Mouse (Mus musculus): Measurements from ENCODE around the gene Pop4. TPM values are rescaled to one million over a fixed set of nuclear protein-coding genes. Genes with fewer than 3 reads are reported as not detected.
"Not testable (repeated sequence)": the region's sequence is repeated elsewhere in the genome, so short reads cannot be mapped to it uniquely, and the experiment has no call there.

Gene Pop4
- polyA plus RNA-seq (2015; fragmentation: Nextera tagmentation; extraction: Ambion mirVana), result 20.6 and 23.2 TPM in 2 replicates

DNA sequence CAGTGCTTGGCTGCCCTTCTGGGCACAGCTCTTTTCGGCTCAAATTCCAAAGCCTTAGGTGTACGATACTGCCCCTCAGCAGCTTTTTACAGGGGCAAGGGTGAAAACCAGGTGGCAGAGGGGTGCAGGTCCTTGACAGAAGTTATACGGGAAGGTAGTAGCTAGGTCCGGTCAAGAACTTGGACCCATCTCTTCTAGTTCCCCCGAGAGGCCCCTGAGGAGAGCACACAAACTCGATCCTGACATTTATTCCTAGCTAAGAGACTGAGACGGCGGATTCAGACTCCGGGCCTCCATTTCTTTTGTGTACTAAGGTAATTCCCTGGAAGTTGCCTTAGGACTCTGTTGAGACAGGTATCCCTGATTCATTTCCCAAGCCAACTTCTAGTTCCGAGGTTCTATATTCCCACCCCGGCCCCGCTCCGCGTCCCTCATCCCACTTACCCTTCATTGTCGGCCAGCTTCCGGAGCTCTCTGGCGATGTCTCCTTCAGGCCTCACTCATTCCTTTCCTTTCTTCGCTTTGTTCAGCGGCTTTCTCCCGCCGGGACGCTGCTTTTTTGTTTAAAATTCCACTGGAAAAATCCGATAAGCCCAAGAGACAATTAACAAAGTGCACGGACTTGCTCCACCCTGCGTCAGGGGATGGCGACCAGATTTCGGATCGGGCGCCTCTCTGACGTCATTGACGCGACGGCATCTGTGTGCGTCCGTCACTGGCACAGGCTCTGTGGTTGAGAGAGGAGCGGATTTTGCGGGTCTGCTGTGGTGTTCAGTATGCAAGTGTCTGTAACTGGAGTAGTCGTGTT is at the start of gene Pop4:
Pop4 (minus strand) TSS at position 721 of the 808 bp plus-strand sequence.
- ATAC-seq, result peak; percentile 94
- Histone ChIP-seq H3K36me3 (ENCODE audit: control insufficient read depth, insufficient read depth) (peaks cover 7% of the 10 kb centered on the region), H3K9ac (ENCODE audit: low read depth, low read length) (peak within 1 kb of the TSS; percentile 79), H3K27me3 (replicated peaks; ENCODE audit: control insufficient read depth, insufficient read depth, low read length) (no peaks in the 10 kb centered on the region), H3K4me2 (replicated peaks; ENCODE audit: low read depth) (peak within 1 kb of the TSS; percentile 90), H3K9me3 (ENCODE audit: control insufficient read depth) (no peaks in the 10 kb centered on the region), H3K27ac (ENCODE audit: low read depth, low read length) (peak within 1 kb of the TSS; percentile 60), H3K4me3 (ENCODE audit: low read depth, low read length) (peak within 1 kb of the TSS; percentile 85), H3K4me1 (replicated peaks; ENCODE audit: control insufficient read depth, insufficient read depth, low read length) (peaks cover 6% of the 10 kb centered on the region; the same call in 1 of the 2 replicates)
- WGBS, result under 1% methylated on average over 38 of the region's 38 CpGs
- TF ChIP-seq CTCF (IDR thresholded peaks at IDR 0.05; ENCODE audit: low read depth), result peak; percentile 14; the same call in 1 of the 2 replicates

- Histone ChIP-seq H3K4me1 (replicated peaks; ENCODE audit: control insufficient read depth, insufficient read depth, low read length) (no peaks in the 10 kb centered on the region), H3K27me3 (replicated peaks; ENCODE audit: control insufficient read depth, insufficient read depth, low read length) (no peaks in the 10 kb centered on the region), H3K36me3 (ENCODE audit: control insufficient read depth, insufficient read depth) (no peaks in the 10 kb centered on the region), H3K9ac (ENCODE audit: low read depth, low read length) (no peak overlapping the region), H3K9me3 (ENCODE audit: control insufficient read depth) (no peaks in the 10 kb centered on the region), H3K4me3 (ENCODE audit: low read depth, low read length) (no peak overlapping the region), H3K4me2 (replicated peaks; ENCODE audit: low read depth) (no peak overlapping the region), H3K27ac (ENCODE audit: low read depth, low read length) (no peak overlapping the region)
- 88% methylated on average over 2 of the region's 2 CpGs for WGBS
- no peak for ATAC-seq
- no peak for TF ChIP-seq CTCF (IDR thresholded peaks at IDR 0.05; ENCODE audit: low read depth)
These were observed 49.4 kb upstream of the Pop4 start for GRCm38 (mm10) chr7:38320641-38321040.

DNA sequence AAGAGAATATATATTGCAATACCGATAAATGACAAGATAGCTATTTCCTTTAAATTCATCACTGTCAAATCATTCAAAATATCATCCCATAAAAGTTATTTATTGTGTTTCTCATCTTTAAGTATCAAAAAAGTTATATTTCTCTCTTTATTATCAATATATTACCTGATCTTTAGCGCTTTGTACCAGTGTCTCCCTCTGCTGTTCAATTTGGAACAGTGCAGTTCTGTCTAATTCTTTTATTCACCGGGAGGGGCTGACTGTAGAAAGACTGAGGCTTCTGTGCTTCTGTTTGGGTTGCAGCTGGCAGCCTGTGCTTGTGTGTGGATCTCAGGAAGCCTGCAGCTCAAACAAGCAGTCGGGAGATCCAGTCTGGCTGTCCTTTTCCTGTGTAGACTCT is 11.0 kb upstream of the Pop4 start:
- not testable (repeated sequence) for H3K27me3 ChIP-seq (replicated peaks; ENCODE audit: control insufficient read depth, insufficient read depth, low read length); H3K4me3 ChIP-seq (ENCODE audit: low read depth, low read length); H3K9me3 ChIP-seq (ENCODE audit: control insufficient read depth); ATAC-seq; H3K9ac ChIP-seq (ENCODE audit: low read depth, low read length); H3K36me3 ChIP-seq (ENCODE audit: control insufficient read depth, insufficient read depth); H3K27ac ChIP-seq (ENCODE audit: low read depth, low read length); H3K4me2 ChIP-seq (replicated peaks; ENCODE audit: low read depth); H3K4me1 ChIP-seq (replicated peaks; ENCODE audit: control insufficient read depth, insufficient read depth, low read length)
- 24% methylated on average over 4 of the region's 4 CpGs for WGBS
- peak; percentile 48 for TF ChIP-seq CTCF (IDR thresholded peaks at IDR 0.05; ENCODE audit: low read depth)

DNA sequence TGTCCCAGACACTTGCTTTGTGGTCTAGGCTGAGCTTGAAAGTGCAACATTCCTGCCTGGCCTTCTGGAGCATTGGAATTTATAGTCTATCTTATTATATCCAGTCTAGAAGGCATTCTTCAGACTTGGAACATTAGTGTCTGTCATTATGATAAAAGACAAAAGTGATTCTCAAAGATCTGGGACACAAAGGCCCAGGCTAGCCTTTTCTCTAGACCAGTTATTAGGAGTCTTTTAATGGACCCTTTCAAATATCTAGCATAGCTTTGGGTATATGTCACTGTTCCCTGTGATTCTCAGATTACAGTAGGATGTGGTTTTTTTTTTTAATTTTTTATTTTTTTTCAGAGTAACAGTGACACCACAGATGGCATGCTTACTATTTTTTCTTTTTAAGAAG is 1.3 kb upstream of the Pop4 start:
- peaks cover 6% of the 10 kb centered on the region; the same call in 1 of the 2 replicates for H3K4me1 ChIP-seq (replicated peaks; ENCODE audit: control insufficient read depth, insufficient read depth, low read length)
- no peaks in the 10 kb centered on the region for H3K27me3 ChIP-seq (replicated peaks; ENCODE audit: control insufficient read depth, insufficient read depth, low read length)
- no peak for TF ChIP-seq CTCF (IDR thresholded peaks at IDR 0.05; ENCODE audit: low read depth)
- no peak overlapping the region for H3K4me3 ChIP-seq (ENCODE audit: low read depth, low read length)
- H3K9me3 ChIP-seq (ENCODE audit: control insufficient read depth), result no peaks in the 10 kb centered on the region
- no peaks in the 10 kb centered on the region for H3K36me3 ChIP-seq (ENCODE audit: control insufficient read depth, insufficient read depth)
- no peak for ATAC-seq
- H3K9ac ChIP-seq (ENCODE audit: low read depth, low read length), result no peak overlapping the region
- no peak overlapping the region for H3K4me2 ChIP-seq (replicated peaks; ENCODE audit: low read depth)
- H3K27ac ChIP-seq (ENCODE audit: low read depth, low read length), result no peak overlapping the region

GRCm38 (mm10) chr7:38271859-38272258 is 636 bp upstream of the Pop4 start:
- 0 out of 2 replicates have a peak, but pooled peaks have one; percentile 15 for ATAC-seq
- WGBS, result 14% methylated on average over 4 of the region's 4 CpGs
- H3K9ac ChIP-seq (ENCODE audit: low read depth, low read length), result no peak overlapping the region
- H3K27ac ChIP-seq (ENCODE audit: low read depth, low read length), result no peak overlapping the region
- no peaks in the 10 kb centered on the region for H3K27me3 ChIP-seq (replicated peaks; ENCODE audit: control insufficient read depth, insufficient read depth, low read length)
- peak overlapping the region; percentile 85 for H3K4me3 ChIP-seq (ENCODE audit: low read depth, low read length)
- H3K4me2 ChIP-seq (replicated peaks; ENCODE audit: low read depth), result peak overlapping the region; percentile 90
- peaks cover 6% of the 10 kb centered on the region; the same call in 1 of the 2 replicates for H3K4me1 ChIP-seq (replicated peaks; ENCODE audit: control insufficient read depth, insufficient read depth, low read length)
- no peaks in the 10 kb centered on the region for H3K9me3 ChIP-seq (ENCODE audit: control insufficient read depth)
- no peaks in the 10 kb centered on the region for H3K36me3 ChIP-seq (ENCODE audit: control insufficient read depth, insufficient read depth)
- TF ChIP-seq CTCF (IDR thresholded peaks at IDR 0.05; ENCODE audit: low read depth), result no peak

DNA sequence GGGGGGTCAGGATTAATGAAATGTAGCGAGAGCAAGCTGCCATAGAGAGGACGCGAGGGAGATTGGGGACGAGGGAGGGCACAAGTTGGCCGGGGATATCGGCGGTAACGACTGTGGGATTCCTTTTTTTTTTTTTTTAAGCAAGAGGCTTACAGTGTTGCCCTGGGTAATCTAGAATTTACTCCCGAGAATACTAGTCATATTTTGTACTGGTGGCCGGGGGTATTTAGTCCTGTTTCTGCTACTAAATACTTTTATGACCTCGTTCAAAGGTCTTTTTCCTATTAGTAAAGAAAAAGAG is 238 bp upstream of the Pop4 start:
- Histone ChIP-seq H3K9me3 (ENCODE audit: control insufficient read depth) (no peaks in the 10 kb centered on the region), H3K4me2 (replicated peaks; ENCODE audit: low read depth) (peak overlapping the region; percentile 90), H3K4me1 (replicated peaks; ENCODE audit: control insufficient read depth, insufficient read depth, low read length) (peaks cover 6% of the 10 kb centered on the region; the same call in 1 of the 2 replicates), H3K9ac (ENCODE audit: low read depth, low read length) (peak overlapping the region; percentile 79), H3K27ac (ENCODE audit: low read depth, low read length) (peak overlapping the region; percentile 60; the same call in 1 of the 2 replicates), H3K27me3 (replicated peaks; ENCODE audit: control insufficient read depth, insufficient read depth, low read length) (no peaks in the 10 kb centered on the region), H3K36me3 (ENCODE audit: control insufficient read depth, insufficient read depth) (peaks cover 1% of the 10 kb centered on the region; the same call in 1 of the 2 replicates), H3K4me3 (ENCODE audit: low read depth, low read length) (peak overlapping the region; percentile 85)
- peak; percentile 56 for ATAC-seq
- no peak for TF ChIP-seq CTCF (IDR thresholded peaks at IDR 0.05; ENCODE audit: low read depth)
- WGBS, result 0% methylated on average over 11 of the region's 11 CpGs

Data from intestine, postnatal 0 days (tissue).